7 mouse cellular contexts compared by ENCODE assay signal in genomic region chr2:181212389-181213020, GRCm38 (mm10). TPM values are rescaled to one million over a fixed set of nuclear protein-coding genes. Genes with fewer than 3 reads are reported as not detected.
A peak's percentile ranks its signal among the peaks of the same experiment; 100 is the strongest.
DNase-seq lines count a peak whose midpoint lies in the region; ATAC-seq lines count a peak whose summit lies in the region.

No protein-coding gene starts in this region.

- H3K4me2 ChIP-seq in midbrain, embryonic 16.5 days (ENCODE audit: low read length) = peak overlapping the region; percentile 53

- peaks cover 67% of the 10 kb centered on the region for H3K27me3 ChIP-seq in forebrain, embryonic 10.5 days (ENCODE audit: poor library complexity, severe bottlenecking)
- peaks cover 34% of the 10 kb centered on the region for H3K27me3 ChIP-seq in midbrain, embryonic 16.5 days (ENCODE audit: control insufficient read depth, insufficient read depth, low read depth, low read length)

- peak overlapping the region; percentile 48 for H3K4me3 ChIP-seq in forebrain, embryonic 10.5 days
- peak overlapping the region; percentile 28 for H3K4me3 ChIP-seq in midbrain, embryonic 16.5 days (ENCODE audit: low read depth, low read length)

- DNase-seq in thymus, postnatal 14 days = peak; percentile 29
- no peak for DNase-seq in thymus, postnatal 36 days
- DNase-seq in forebrain, embryonic 10.5 days (ENCODE audit: extremely low spot score, low spot score) = no peak
- DNase-seq in kidney, postnatal 25 days = peak; percentile 17 to 43
- no peak for DNase-seq in gastrocnemius, postnatal 4 days (ENCODE audit: low spot score in 2 of 2)
- no peak for DNase-seq in gastrocnemius, postnatal 14 days

- H3K27ac ChIP-seq in forebrain, embryonic 10.5 days = no peak overlapping the region
- H3K27ac ChIP-seq in midbrain, embryonic 16.5 days (ENCODE audit: low read length) = no peak overlapping the region

- no peaks in the 10 kb centered on the region for H3K36me3 ChIP-seq in forebrain, embryonic 10.5 days (replicated peaks)
- no peaks in the 10 kb centered on the region for H3K36me3 ChIP-seq in midbrain, embryonic 16.5 days (ENCODE audit: control insufficient read depth, insufficient read depth, low read length)

- WGBS in forebrain, embryonic 10.5 days = 3% methylated on average over 34 of the region's 34 CpGs
- 3% methylated on average over 34 of the region's 34 CpGs for WGBS in midbrain, embryonic 16.5 days

- peak overlapping the region; percentile 15 for H3K9ac ChIP-seq in midbrain, embryonic 16.5 days (ENCODE audit: low read depth, low read length)

- peaks cover 19% of the 10 kb centered on the region for H3K4me1 ChIP-seq in forebrain, embryonic 10.5 days
- peaks cover 7% of the 10 kb centered on the region; the same call in 1 of the 2 replicates for H3K4me1 ChIP-seq in midbrain, embryonic 16.5 days (ENCODE audit: control insufficient read depth, insufficient read depth, low read length)

- intact Hi-C loops in gastrocnemius, postnatal 14 days (cut with DNase I; ENCODE audit: low total_unique reads) = no loop called here

- no peak for ATAC-seq in midbrain, embryonic 16.5 days

- no peaks in the 10 kb centered on the region for H3K9me3 ChIP-seq in forebrain, embryonic 10.5 days
- H3K9me3 ChIP-seq in midbrain, embryonic 16.5 days (replicated peaks; ENCODE audit: control insufficient read depth, low read length, poor library complexity, severe bottlenecking) = no peaks in the 10 kb centered on the region

RNA-seq across cellular contexts. Expression of gene Srms, which starts 0.5 kb away (rescaled TPM):
- polyA plus RNA-seq in forebrain, embryonic 10.5 days (2016; fragmentation: Nextera tagmentation; extraction: Ambion mirVana) = 0.12 and 0.15 TPM in 2 replicates
- 0.07 and 0.20 TPM in 2 replicates for polyA plus RNA-seq in midbrain, embryonic 16.5 days (2015; fragmentation: Nextera tagmentation; extraction: Ambion mirVana)
- not detected for total RNA-seq in gastrocnemius, postnatal 4 days (2021)
- under 1 TPM; 0.10 to 0.18 TPM for total RNA-seq in gastrocnemius, postnatal 14 days (2021)

RNA-seq across cellular contexts. Expression of gene Fndc11, which starts 7.3 kb away (rescaled TPM):
- polyA plus RNA-seq in forebrain, embryonic 10.5 days (2016; fragmentation: Nextera tagmentation; extraction: Ambion mirVana) = 0.47 and 0.68 TPM in 2 replicates
- polyA plus RNA-seq in midbrain, embryonic 16.5 days (2015; fragmentation: Nextera tagmentation; extraction: Ambion mirVana) = 0.41 and 0.42 TPM in 2 replicates
- total RNA-seq in gastrocnemius, postnatal 4 days (2021) = not detected
- not detected for total RNA-seq in gastrocnemius, postnatal 14 days (2021)

RNA-seq across cellular contexts. Expression of gene Ptk6, which starts 9.9 kb away (rescaled TPM):
- polyA plus RNA-seq in forebrain, embryonic 10.5 days (2016; fragmentation: Nextera tagmentation; extraction: Ambion mirVana) = not detected in 2 replicates
- not detected in 2 replicates for polyA plus RNA-seq in midbrain, embryonic 16.5 days (2015; fragmentation: Nextera tagmentation; extraction: Ambion mirVana)
- under 1 TPM in 1 of 2 experiments, not detected in 1; 0.10 TPM for total RNA-seq in gastrocnemius, postnatal 4 days (2021)
- total RNA-seq in gastrocnemius, postnatal 14 days (2021) = not detected

RNA-seq across cellular contexts. Expression of gene Ppdpf, which starts 25.5 kb away (rescaled TPM):
- polyA plus RNA-seq in forebrain, embryonic 10.5 days (2016; fragmentation: Nextera tagmentation; extraction: Ambion mirVana) = 387 and 397 TPM in 2 replicates
- polyA plus RNA-seq in midbrain, embryonic 16.5 days (2015; fragmentation: Nextera tagmentation; extraction: Ambion mirVana) = 407 and 408 TPM in 2 replicates
- 10 to 100 TPM; 67.4 to 71.2 TPM for total RNA-seq in gastrocnemius, postnatal 4 days (2021)
- 10 to 100 TPM; 52.9 to 58.5 TPM for total RNA-seq in gastrocnemius, postnatal 14 days (2021)

RNA-seq across cellular contexts. Expression of gene Helz2, which starts 29.3 kb away (rescaled TPM):
- 0.69 and 0.77 TPM in 2 replicates for polyA plus RNA-seq in forebrain, embryonic 10.5 days (2016; fragmentation: Nextera tagmentation; extraction: Ambion mirVana)
- polyA plus RNA-seq in midbrain, embryonic 16.5 days (2015; fragmentation: Nextera tagmentation; extraction: Ambion mirVana) = 0.32 and 0.44 TPM in 2 replicates
- total RNA-seq in gastrocnemius, postnatal 4 days (2021) = 1 to 10 TPM; 4.5 to 6.0 TPM
- 1 to 10 TPM; 2.9 to 3.0 TPM for total RNA-seq in gastrocnemius, postnatal 14 days (2021)

Comparison
In these comparisons a context has a peak if more than half of its experiments do, and no peak if none do; other contexts are left out.
1. DNase-seq: peak in thymus, postnatal 14 days (single experiment) and kidney, postnatal 25 days (2 of 2); none in thymus, postnatal 36 days (0 of 2), forebrain, embryonic 10.5 days (single experiment), gastrocnemius, postnatal 4 days (0 of 2) and gastrocnemius, postnatal 14 days (single experiment).